Mouse (Mus musculus): Measurements from ENCODE around the gene Slc5a11. TPM values are rescaled to one million over a fixed set of nuclear protein-coding genes. Genes with fewer than 3 reads are reported as not detected.

The Slc5a11 gene
- not detected for total RNA-seq (2021)
- long read RNA-seq, experiment 1 = 0 reads
- long read RNA-seq, experiment 2 = 0 reads

DNA sequence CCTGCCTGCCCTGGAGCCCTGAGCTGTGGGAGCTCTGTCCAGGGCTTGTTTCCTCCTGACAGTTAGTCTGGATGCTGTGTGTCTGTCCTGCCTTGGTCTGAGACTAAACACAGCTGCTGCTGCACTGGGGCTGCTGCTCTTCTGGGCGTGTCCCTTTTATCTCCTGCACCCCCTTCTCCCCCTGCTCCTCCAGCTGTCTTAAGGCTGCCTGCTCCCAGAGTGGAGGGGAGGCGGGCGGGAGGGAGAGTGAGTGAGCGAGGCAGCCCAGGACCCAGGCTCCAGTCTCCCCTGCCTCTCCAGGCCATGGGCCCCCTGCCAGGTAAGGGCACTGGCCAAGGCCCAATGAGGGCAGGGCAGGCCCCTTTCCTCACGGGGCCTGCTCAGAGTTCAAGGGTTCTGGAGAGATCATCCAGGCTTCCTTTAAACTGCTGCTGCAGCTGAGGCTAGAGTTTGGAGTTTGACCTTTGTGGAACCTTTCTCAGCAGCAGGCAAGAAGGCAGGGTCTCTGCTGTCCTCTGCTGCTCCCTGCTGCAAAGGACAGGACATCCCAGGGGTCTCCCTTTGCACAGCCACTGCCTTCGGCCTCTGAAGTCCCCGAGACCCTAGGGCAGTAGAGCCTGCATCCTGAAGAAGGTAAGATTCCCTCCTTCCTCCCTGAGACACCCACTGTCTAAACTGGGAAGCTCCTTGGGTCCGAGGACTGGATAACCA lies at the start of gene Slc5a11:
TSS of gene Slc5a11 (plus strand) at position 416 of the 711 bp plus-strand sequence.
- no peak for DNase-seq
- Histone ChIP-seq H3K27ac (no peak within 1 kb of the TSS), H3K4me3 (no peak within 1 kb of the TSS)
- TF ChIP-seq CTCF (IDR thresholded peaks at IDR 0.05) = no peak
- intact Hi-C loops (cut with DNase I) = no loop called here

DNA sequence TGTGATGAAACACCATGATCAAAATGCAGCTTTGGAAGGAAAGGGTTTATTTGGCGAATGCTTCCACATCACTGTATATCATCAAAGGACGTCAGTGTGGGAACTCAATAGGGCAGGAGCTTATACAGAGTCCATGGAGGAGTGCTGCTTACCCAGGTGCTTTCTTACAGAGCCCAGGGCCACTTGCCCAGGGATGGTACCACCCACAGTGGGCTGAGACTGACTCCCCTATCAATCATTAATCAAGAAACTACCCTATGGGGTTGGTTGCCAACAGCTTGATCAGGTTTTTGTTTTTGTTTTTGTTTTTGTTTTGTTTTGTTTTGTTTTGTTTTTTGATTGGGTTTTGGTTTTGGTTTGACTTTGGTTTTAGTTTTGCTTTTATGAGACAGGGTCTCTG lies 47.1 kb upstream of the Slc5a11 start:
- TF ChIP-seq CTCF (IDR thresholded peaks at IDR 0.05) = no peak
- Histone ChIP-seq H3K27ac (no peak overlapping the region), H3K4me3 (no peak overlapping the region)
- no peak for DNase-seq
- intact Hi-C loops (cut with DNase I) = no loop called here

- no peak for TF ChIP-seq CTCF (IDR thresholded peaks at IDR 0.05)
- intact Hi-C loops (cut with DNase I) = loop anchor here (5.0 kb wide), 1 partner anchor 42 kb away; no protein-coding TSS in a partner anchor
- no peak for DNase-seq
- Histone ChIP-seq H3K4me3 (no peak overlapping the region), H3K27ac (no peak overlapping the region)
These were observed 45.0 kb upstream of the Slc5a11 start for GRCm38 (mm10) chr7:123169618-123170017.

DNA sequence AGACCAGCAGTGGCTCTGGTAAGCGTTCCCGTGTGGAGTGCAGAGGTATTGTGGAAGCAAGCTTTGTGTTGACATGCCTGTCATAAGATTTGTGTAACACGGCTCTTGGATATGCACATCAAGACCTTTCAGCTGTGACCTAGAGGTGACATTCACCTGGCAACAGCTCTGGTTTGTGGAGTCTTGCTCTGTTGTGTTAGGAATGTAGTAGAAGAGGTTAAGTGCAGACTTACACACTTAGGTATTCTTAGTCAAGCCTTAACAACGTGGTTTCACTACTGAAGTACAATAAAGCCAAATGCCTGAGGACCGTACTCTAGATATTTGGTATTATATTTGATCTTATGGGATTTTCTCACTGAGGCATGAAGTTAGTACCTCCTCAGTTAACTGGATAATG lies 42.5 kb upstream of the Slc5a11 start:
- intact Hi-C loops (cut with DNase I) = loop anchor here (5.0 kb wide), 1 partner anchor 45 kb away; no protein-coding TSS in a partner anchor
- no peak for DNase-seq
- no peak overlapping the region for H3K27ac ChIP-seq
- TF ChIP-seq CTCF (IDR thresholded peaks at IDR 0.05) = no peak
- no peak overlapping the region for H3K4me3 ChIP-seq

- no peak overlapping the region for H3K4me3 ChIP-seq
- no peak for DNase-seq
- no peak overlapping the region for H3K27ac ChIP-seq
- intact Hi-C loops (cut with DNase I) = no loop called here
- TF ChIP-seq CTCF (IDR thresholded peaks at IDR 0.05) = no peak
These were observed 37.4 kb upstream of the Slc5a11 start for GRCm38 (mm10) chr7:123177215-123177614.

- DNase-seq = no peak
- Histone ChIP-seq H3K27ac (no peak overlapping the region), H3K4me3 (no peak overlapping the region)
- no peak for TF ChIP-seq CTCF (IDR thresholded peaks at IDR 0.05)
- intact Hi-C loops (cut with DNase I) = loop anchor here (10.0 kb wide), 1 partner anchor 187 kb away; no protein-coding TSS in a partner anchor
These were observed 32.5 kb upstream of the Slc5a11 start for GRCm38 (mm10) chr7:123181787-123182701.

- Histone ChIP-seq H3K27ac (no peak overlapping the region), H3K4me3 (no peak overlapping the region)
- intact Hi-C loops (cut with DNase I) = loop anchor here (10.0 kb wide), 1 partner anchor 190 kb away; no protein-coding TSS in a partner anchor
- TF ChIP-seq CTCF (IDR thresholded peaks at IDR 0.05) = no peak
- no peak for DNase-seq
These were observed 29.7 kb upstream of the Slc5a11 start for GRCm38 (mm10) chr7:123184891-123185290.

GRCm38 (mm10) chr7:123186463-123186862 lies 28.1 kb upstream of the Slc5a11 start:
- Histone ChIP-seq H3K4me3 (no peak overlapping the region), H3K27ac (no peak overlapping the region)
- TF ChIP-seq CTCF (IDR thresholded peaks at IDR 0.05) = no peak
- intact Hi-C loops (cut with DNase I) = loop anchor here (10.0 kb wide), 1 partner anchor 192 kb away; no protein-coding TSS in a partner anchor
- no peak for DNase-seq

- Histone ChIP-seq H3K27ac (no peak overlapping the region), H3K4me3 (no peak overlapping the region)
- intact Hi-C loops (cut with DNase I) = loop anchor here (10.0 kb wide), 1 partner anchor 192 kb away; no protein-coding TSS in a partner anchor
- DNase-seq = no peak
- TF ChIP-seq CTCF (IDR thresholded peaks at IDR 0.05) = no peak
These were observed 27.3 kb upstream of the Slc5a11 start for GRCm38 (mm10) chr7:123187246-123187645.

- intact Hi-C loops (cut with DNase I) = loop anchor here (10.0 kb wide), 1 partner anchor 194 kb away; no protein-coding TSS in a partner anchor
- Histone ChIP-seq H3K27ac (no peak overlapping the region), H3K4me3 (no peak overlapping the region)
- TF ChIP-seq CTCF (IDR thresholded peaks at IDR 0.05) = no peak
- DNase-seq = no peak
These were observed 26.1 kb upstream of the Slc5a11 start for GRCm38 (mm10) chr7:123188462-123188861.

- intact Hi-C loops (cut with DNase I) = loop anchor here (10.0 kb wide), 1 partner anchor 195 kb away; no protein-coding TSS in a partner anchor
- DNase-seq = no peak
These were observed 24.8 kb upstream of the Slc5a11 start for GRCm38 (mm10) chr7:123189762-123190161.

GRCm38 (mm10) chr7:123191731-123192130 lies 22.8 kb upstream of the Slc5a11 start:
- no peak for TF ChIP-seq CTCF (IDR thresholded peaks at IDR 0.05)
- Histone ChIP-seq H3K4me3 (no peak overlapping the region), H3K27ac (no peak overlapping the region)
- DNase-seq = no peak
- intact Hi-C loops (cut with DNase I) = no loop called here

More at GRCm38 (mm10) chr7:123189762-123190161, 24.8 kb upstream of the Slc5a11 start:
- no peak overlapping the region for H3K4me3 ChIP-seq
- no peak overlapping the region for H3K27ac ChIP-seq
- no peak for TF ChIP-seq CTCF (IDR thresholded peaks at IDR 0.05)

All from gastrocnemius, adult 2 months (tissue).